Mouse (Mus musculus): ENCODE measurements around the gene Tescl. TPM values are rescaled to one million over a fixed set of nuclear protein-coding genes. Genes with fewer than 3 reads are reported as not detected.

The Tescl gene
- polyA plus RNA-seq (2012; rRNA removed): 277 and 339 TPM in 2 replicates

DNA sequence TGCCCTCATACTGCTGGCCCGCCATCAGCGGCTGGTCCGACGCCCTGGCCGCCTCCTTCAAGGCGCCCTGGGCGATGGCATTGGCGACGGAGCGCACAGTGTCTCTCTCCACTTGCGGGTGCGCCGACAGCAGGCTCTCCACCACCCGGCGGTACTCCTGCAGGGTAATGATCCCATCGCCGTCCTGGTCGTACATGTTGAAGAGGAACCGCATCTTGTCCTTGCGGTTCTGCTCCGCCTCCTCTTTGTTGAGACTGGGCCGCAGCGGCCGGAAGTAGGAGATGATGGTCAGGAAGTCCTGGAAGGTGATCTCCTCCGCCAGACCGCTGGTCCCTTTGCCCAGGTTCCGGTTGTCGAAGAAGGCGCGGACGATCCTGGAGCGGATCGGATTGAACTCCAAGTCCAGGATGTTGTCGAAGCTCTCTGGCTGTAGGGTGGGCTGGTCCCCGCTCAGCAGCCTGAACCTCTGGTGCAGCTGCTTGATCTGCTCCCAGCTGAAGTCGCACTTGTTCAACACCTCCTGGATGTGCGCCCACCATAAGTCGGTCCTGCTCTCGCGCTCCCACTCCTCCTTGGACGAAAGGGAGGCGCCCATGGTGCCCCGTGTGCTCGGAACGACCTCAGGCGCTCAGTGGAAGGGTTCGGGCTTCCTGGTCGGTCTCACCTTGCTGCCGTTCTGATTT, at the start of gene Tescl:
Gene Tescl, minus strand, starts transcription at position 633 of the 683 bp plus-strand sequence.
- Histone ChIP-seq H3K4me1 (ENCODE audit: control insufficient read depth, insufficient read depth, low read length) (peaks cover 9% of the 10 kb centered on the region), H3K36me3 (ENCODE audit: control insufficient read depth, insufficient read depth, low read length) (no peaks in the 10 kb centered on the region), H3K27ac (ENCODE audit: control insufficient read depth, insufficient read depth, low read depth, low read length) (peak within 1 kb of the TSS; percentile 27), H3K27me3 (ENCODE audit: control insufficient read depth, insufficient read depth, low read length) (no peaks in the 10 kb centered on the region), H3K4me3 (ENCODE audit: control insufficient read depth, low read depth, low read length) (peak within 1 kb of the TSS; percentile 97)
- TF ChIP-seq CTCF (IDR thresholded peaks at IDR 0.05; ENCODE audit: control insufficient read depth, insufficient read depth, insufficient replicate concordance, low read depth, low read length) (no peak), POLR2A (IDR thresholded peaks at IDR 0.05; ENCODE audit: control insufficient read depth, low read depth, low read length) (peak; percentile 53; the same call in 1 of the 2 replicates)

DNA sequence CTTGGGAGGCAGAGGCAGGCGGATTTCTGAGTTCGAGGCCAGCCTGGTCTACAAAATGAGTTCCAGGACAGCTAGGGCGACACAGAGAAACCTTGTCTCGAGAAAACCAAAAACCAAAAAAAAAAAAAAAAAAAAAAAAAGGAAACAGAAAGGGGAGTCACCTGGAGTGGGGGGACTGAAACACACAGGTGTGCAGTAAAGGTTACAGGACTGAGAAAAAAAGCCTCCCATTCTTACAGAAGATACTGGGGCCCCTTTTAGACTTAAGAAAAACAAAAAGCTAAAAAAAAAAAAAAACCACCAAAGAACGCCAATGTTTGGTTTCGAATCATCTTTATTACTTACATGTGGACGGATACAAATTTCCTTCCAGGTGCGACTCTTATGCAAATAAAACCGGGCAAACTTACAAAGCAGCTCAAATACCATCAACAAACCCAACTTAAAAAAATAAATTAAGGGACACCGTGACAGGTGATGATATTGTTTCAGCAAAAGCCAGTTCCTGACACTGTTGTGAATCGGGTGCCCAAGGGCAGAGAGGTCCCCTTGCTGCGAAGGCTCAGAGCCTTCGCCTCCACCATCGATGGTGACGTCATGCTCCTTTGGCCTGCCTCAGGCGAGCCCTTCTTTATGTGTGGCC, 49.1 kb upstream of the Tescl start:
- peaks cover 7% of the 10 kb centered on the region for H3K4me1 ChIP-seq (ENCODE audit: control insufficient read depth, insufficient read depth, low read length)
- H3K4me3 ChIP-seq (ENCODE audit: control insufficient read depth, low read depth, low read length): no peak overlapping the region
- H3K27ac ChIP-seq (ENCODE audit: control insufficient read depth, insufficient read depth, low read depth, low read length): no peak overlapping the region
- no peak for TF ChIP-seq POLR2A (IDR thresholded peaks at IDR 0.05; ENCODE audit: control insufficient read depth, low read depth, low read length)
- H3K36me3 ChIP-seq (ENCODE audit: control insufficient read depth, insufficient read depth, low read length): no peaks in the 10 kb centered on the region
- H3K27me3 ChIP-seq (ENCODE audit: control insufficient read depth, insufficient read depth, low read length): no peaks in the 10 kb centered on the region

DNA sequence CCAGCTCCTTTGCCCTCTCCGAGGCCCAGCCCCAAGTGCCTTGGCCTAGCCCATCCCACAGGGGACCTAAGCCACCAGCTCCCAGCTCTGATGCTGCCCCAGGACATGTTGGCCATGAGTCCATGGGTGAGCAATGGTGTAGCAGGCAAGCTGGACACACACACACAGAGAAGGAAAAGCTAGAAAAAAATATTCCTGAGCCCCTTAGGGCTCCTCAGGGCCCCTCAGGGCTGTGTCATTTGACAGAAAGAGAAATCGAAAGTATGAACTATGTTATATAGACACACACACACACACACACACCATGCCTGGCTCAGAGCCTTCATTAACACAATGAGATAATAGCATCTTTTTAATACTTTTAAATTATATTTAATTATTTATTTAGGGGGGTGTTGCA, 46.6 kb upstream of the Tescl start:
- no peak overlapping the region for H3K27ac ChIP-seq (ENCODE audit: control insufficient read depth, insufficient read depth, low read depth, low read length)
- no peaks in the 10 kb centered on the region for H3K36me3 ChIP-seq (ENCODE audit: control insufficient read depth, insufficient read depth, low read length)
- no peaks in the 10 kb centered on the region for H3K27me3 ChIP-seq (ENCODE audit: control insufficient read depth, insufficient read depth, low read length)
- H3K4me3 ChIP-seq (ENCODE audit: control insufficient read depth, low read depth, low read length): no peak overlapping the region
- peaks cover 12% of the 10 kb centered on the region for H3K4me1 ChIP-seq (ENCODE audit: control insufficient read depth, insufficient read depth, low read length)
- TF ChIP-seq POLR2A (IDR thresholded peaks at IDR 0.05; ENCODE audit: control insufficient read depth, low read depth, low read length) (no peak), CTCF (IDR thresholded peaks at IDR 0.05; ENCODE audit: control insufficient read depth, insufficient read depth, insufficient replicate concordance, low read depth, low read length) (no peak)

DNA sequence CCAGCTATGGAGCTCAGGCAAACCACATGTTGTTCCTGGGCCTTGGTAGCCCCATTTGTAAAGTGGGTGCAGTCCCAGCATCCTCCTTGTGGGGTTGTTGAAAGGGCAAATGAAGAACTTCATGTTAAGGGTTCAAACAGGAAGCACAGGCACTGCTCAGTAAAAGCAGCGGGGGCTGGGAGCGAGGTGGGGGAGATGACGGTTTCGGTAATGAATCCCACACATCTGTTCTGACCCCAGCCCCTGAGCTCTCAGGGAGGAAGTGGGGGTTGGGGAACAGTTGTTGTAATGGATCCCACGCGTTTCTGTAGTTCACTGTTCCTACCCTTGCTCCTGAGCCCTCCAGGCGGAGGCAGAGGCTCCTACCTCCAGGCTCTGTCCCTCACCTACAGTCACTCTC, 46.2 kb upstream of the Tescl start:
- Histone ChIP-seq H3K36me3 (ENCODE audit: control insufficient read depth, insufficient read depth, low read length) (no peaks in the 10 kb centered on the region), H3K4me1 (ENCODE audit: control insufficient read depth, insufficient read depth, low read length) (peaks cover 12% of the 10 kb centered on the region), H3K4me3 (ENCODE audit: control insufficient read depth, low read depth, low read length) (no peak overlapping the region), H3K27me3 (ENCODE audit: control insufficient read depth, insufficient read depth, low read length) (no peaks in the 10 kb centered on the region), H3K27ac (ENCODE audit: control insufficient read depth, insufficient read depth, low read depth, low read length) (no peak overlapping the region)
- TF ChIP-seq POLR2A (IDR thresholded peaks at IDR 0.05; ENCODE audit: control insufficient read depth, low read depth, low read length): no peak
- no peak for TF ChIP-seq CTCF (IDR thresholded peaks at IDR 0.05; ENCODE audit: control insufficient read depth, insufficient read depth, insufficient replicate concordance, low read depth, low read length)

DNA sequence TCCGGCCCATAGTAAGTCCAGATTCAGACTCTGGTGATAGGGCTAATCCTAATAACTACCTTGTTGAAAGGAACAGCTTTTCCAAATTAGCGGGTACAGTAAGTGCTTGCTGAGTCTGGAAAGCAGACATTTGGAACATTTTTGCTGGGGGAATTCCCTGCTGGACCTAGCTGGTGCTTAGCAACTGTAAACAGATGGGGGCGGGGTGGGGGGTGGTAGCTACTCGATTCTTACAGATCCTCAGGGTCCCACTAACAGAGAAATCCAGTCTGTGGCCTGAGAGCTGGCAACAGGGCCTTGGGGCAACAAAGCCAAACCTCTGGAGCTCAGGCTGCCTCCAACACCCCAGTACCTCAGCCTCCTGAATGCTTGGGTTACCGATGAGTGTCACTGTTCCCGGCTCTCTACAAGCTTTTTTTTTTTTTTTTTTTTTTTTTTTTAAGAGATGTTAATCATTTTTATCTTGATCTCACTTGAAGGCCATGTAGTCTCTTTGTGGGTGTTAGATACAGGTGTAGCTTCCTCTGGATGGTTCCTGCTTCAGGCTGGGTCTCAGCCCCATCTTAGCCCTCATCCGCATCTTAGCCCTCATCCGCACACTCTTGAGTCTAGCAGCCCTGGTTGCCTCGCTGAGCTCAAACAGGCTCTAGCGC, 44.4 kb upstream of the Tescl start:
- TF ChIP-seq POLR2A (IDR thresholded peaks at IDR 0.05; ENCODE audit: control insufficient read depth, low read depth, low read length) (no peak), CTCF (IDR thresholded peaks at IDR 0.05; ENCODE audit: control insufficient read depth, insufficient read depth, insufficient replicate concordance, low read depth, low read length) (no peak)
- Histone ChIP-seq H3K4me3 (ENCODE audit: control insufficient read depth, low read depth, low read length) (no peak overlapping the region), H3K4me1 (ENCODE audit: control insufficient read depth, insufficient read depth, low read length) (peaks cover 12% of the 10 kb centered on the region), H3K27me3 (ENCODE audit: control insufficient read depth, insufficient read depth, low read length) (no peaks in the 10 kb centered on the region), H3K27ac (ENCODE audit: control insufficient read depth, insufficient read depth, low read depth, low read length) (no peak overlapping the region), H3K36me3 (ENCODE audit: control insufficient read depth, insufficient read depth, low read length) (no peaks in the 10 kb centered on the region)

DNA sequence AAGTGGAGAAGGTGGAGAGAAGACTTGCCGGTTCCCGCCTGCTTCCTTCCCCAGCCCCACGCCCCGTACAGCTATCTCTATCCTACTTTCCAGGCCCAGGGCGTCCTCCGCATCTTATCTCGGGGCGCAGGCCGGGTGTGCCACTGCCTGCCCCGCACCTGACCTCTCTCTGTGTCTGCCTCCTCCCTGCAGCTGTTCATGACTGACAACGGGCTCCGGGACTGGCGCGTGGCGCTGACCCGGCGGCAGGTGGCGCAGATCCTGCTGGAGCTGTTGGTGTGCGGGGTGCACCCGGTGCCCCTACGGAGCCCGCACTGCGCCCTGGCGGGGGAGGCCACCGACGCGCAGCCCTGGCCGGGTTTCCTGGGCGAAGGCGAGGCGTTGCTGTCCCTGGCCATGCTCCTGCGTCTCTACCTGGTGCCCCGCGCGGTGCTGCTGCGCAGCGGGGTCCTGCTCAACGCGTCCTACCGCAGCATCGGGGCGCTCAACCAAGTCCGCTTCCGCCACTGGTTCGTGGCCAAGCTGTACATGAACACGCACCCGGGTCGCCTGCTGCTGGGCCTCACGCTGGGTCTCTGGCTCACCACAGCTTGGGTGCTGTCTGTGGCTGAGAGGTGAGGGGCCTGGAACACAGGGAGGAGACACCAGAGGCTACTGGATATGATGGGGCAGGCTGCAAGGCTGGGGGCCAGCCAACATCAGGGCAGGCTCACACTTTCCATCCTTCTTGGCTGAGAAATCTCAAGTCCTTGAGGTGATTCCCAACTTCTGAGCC, 43.5 kb upstream of the Tescl start:
- Histone ChIP-seq H3K27me3 (ENCODE audit: control insufficient read depth, insufficient read depth, low read length) (no peaks in the 10 kb centered on the region), H3K4me3 (ENCODE audit: control insufficient read depth, low read depth, low read length) (no peak overlapping the region; the same call in 1 of the 2 replicates), H3K36me3 (ENCODE audit: control insufficient read depth, insufficient read depth, low read length) (no peaks in the 10 kb centered on the region), H3K4me1 (ENCODE audit: control insufficient read depth, insufficient read depth, low read length) (peaks cover 12% of the 10 kb centered on the region), H3K27ac (ENCODE audit: control insufficient read depth, insufficient read depth, low read depth, low read length) (no peak overlapping the region)
- no peak for TF ChIP-seq CTCF (IDR thresholded peaks at IDR 0.05; ENCODE audit: control insufficient read depth, insufficient read depth, insufficient replicate concordance, low read depth, low read length)

DNA sequence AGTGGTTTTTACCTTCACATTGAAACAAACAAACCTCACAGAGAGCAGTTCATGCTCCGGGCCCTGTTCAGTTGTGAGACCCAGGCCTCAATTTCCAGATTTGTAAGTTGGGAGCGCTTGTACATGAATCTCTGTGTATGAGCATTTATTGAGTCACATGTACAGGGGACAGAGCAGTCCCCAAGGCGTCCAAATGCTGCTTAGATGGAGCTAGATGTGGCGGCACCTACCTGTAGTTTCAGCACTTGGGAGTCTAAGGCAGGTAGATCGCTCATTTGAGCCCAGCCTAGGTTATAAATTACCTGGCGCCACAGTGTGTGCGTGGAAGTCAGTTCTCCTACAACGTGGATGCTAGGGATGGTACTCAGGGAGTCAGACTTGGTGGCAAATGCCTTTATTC, 42.7 kb upstream of the Tescl start:
- peaks cover 12% of the 10 kb centered on the region for H3K4me1 ChIP-seq (ENCODE audit: control insufficient read depth, insufficient read depth, low read length)
- no peak overlapping the region for H3K27ac ChIP-seq (ENCODE audit: control insufficient read depth, insufficient read depth, low read depth, low read length)
- no peaks in the 10 kb centered on the region for H3K36me3 ChIP-seq (ENCODE audit: control insufficient read depth, insufficient read depth, low read length)
- no peak overlapping the region for H3K4me3 ChIP-seq (ENCODE audit: control insufficient read depth, low read depth, low read length)
- TF ChIP-seq CTCF (IDR thresholded peaks at IDR 0.05; ENCODE audit: control insufficient read depth, insufficient read depth, insufficient replicate concordance, low read depth, low read length): no peak
- no peak for TF ChIP-seq POLR2A (IDR thresholded peaks at IDR 0.05; ENCODE audit: control insufficient read depth, low read depth, low read length)
- no peaks in the 10 kb centered on the region for H3K27me3 ChIP-seq (ENCODE audit: control insufficient read depth, insufficient read depth, low read length)

Data from testis, adult 2 months (tissue).